Mouse (Mus musculus): ENCODE data around the gene Uvssa.

Gene Uvssa

GRCm38 (mm10) chr5:33442927-33443710 lies 64.8 kb downstream of the Uvssa start:
- peak; percentile 62 for DNase-seq (ENCODE audit: low spot score)

- no peak for DNase-seq (ENCODE audit: low spot score)
These were observed 65.4 kb downstream of the Uvssa start for GRCm38 (mm10) chr5:33443794-33444193.

GRCm38 (mm10) chr5:33455737-33456136 lies 77.4 kb downstream of the Uvssa start:
- DNase-seq (ENCODE audit: low spot score), result no peak

GRCm38 (mm10) chr5:33458132-33458622 lies 79.8 kb downstream of the Uvssa start:
- DNase-seq (ENCODE audit: low spot score), result no peak

GRCm38 (mm10) chr5:33459111-33459510 lies 80.8 kb downstream of the Uvssa start:
- no peak for DNase-seq (ENCODE audit: low spot score)

GRCm38 (mm10) chr5:33464390-33464789 lies 86.0 kb downstream of the Uvssa start:
- no peak for DNase-seq (ENCODE audit: low spot score)

- DNase-seq (ENCODE audit: low spot score), result no peak
These were observed 87.1 kb downstream of the Uvssa start for GRCm38 (mm10) chr5:33465464-33465863.

Data from testis, postnatal 14 days (tissue).